Mouse (Mus musculus) heart, adult 2 months (tissue): Measurements from ENCODE around the gene Nrxn3.

Source experiments
- CTCF ChIP-seq: fragments of 200-600 bp; IDR thresholded peaks from 2 replicates; pipeline ENCODE4 v1.8.1; 2022; ENCODE audit warnings: antibody characterized with exemption, mild to moderate bottlenecking, moderate library complexity
- POLR2A ChIP-seq: fragments of 200-500 bp; IDR thresholded peaks from 2 replicates; pipeline ENCODE4 v1.6.1; 2011; ENCODE audit warnings: mild to moderate bottlenecking, low read depth, low read length, control low read depth; ENCODE audit not compliant: insufficient read depth

DNA sequence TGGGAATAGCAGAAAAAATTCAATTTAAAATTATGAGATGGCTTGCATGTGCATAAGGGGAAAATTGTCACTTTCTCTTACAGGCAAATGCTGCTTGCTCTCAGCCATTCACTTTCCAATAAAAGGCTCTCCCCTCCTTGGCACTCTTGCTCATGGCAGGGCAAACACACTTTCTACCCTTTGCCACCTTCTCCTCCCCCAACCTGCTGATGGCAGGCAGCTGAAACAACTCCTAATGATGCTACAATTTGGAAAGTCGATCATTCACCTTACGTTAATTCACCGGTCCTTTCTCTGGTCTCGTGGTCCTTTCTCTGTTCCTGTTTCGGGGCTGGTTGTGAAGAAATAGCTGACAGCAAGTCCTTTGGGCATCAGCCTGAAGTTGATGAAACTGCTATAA is 1091.0 kb downstream of the Nrxn3 start:
- TF ChIP-seq CTCF (no peak), POLR2A (no peak)
